Mouse (Mus musculus) ES-Bruce4 (cell line): Measurements from ENCODE around the gene Fam126b.

Source experiments
- CTCF ChIP-seq: IDR thresholded peaks from one replicate; pipeline ENCODE4 v1.8.1; 2011; ENCODE audit warnings: low read depth, low read length
- POLR2A ChIP-seq: IDR thresholded peaks from one replicate; pipeline ENCODE4 v1.8.1; 2011; ENCODE audit warnings: low read length; ENCODE audit not compliant: insufficient read depth

DNA sequence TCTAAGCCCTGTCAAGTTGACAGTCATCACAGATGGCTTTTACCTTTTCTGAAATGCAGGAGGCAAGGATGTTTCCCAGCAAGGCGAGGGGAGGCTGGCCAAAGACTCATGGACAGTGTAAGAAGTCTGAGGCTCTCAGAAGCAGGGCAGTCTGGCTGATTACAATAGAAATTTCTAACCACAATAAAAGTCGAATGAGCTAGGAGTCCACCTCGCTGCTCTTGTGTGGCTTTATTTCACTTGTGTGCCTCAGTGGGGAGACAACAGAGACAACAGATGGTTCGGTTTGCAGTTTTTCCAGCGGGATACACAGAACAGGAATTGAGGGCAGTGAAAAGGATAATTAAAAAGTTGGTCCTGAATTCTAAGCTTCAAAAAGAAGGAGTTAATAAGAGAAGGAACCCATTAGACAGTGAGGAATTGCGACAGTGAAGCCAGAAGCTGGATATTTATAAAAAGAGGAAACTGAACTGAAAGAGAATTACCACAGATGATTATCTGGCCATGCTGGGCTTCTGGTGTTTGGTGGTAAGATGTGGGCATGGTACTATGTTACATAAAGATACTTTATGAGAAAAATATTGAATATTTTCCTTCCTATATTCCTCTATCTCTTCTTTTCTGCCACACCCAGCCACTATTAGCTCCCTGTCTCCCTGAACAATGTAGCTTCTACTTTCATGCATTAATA is 32.0 kb upstream of the Fam126b start:
- TF ChIP-seq POLR2A: no peak
- TF ChIP-seq CTCF: no peak
